Mouse (Mus musculus) embryo, embryonic 11.5 days (tissue): ENCODE results near the gene Ppp1r3a.
"Not testable (repeated sequence)": the region's sequence is repeated elsewhere in the genome, so short reads cannot be mapped to it uniquely, and the experiment has no call there.

Experiments used
- DNase-seq: peaks from one replicate; pipeline ENCODE4 v3.0.0-alpha.2; 2012; ENCODE audit warnings: low read depth, low spot score

The Ppp1r3a gene

DNA sequence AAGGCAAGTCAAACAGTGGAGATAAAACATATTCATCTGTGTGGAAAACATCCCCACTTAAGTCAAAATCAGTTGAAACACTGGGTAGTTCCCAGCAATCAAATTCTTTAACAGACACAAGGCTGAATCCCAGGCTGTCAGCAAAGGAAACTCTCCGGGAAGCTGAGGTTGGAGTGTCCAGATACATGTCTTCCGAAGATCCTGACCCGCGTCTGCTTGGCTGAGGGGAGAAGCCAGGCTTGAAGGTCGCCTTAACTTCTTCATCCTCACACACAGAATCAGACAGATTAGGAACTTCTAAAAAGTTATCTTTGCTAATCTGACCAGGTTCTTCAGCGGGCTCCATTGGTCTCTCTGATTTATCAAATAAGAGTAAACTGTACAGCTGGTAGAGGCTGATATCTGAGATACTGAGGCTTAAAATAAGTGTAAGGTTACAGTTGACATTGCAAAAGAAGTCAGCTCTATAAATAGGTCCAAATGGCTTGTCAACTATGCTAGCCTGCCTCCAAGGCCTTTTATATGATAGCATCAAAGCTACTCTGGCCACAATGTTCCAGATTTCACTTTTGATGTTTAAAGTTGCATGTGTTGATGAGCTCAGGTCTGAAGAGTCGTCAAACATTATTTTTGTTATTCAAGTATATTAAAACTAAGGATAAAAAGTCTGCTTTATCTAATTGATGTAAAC is at the start of gene Ppp1r3a:
TSS of gene Ppp1r3a (minus strand) at position 374 of the 691 bp plus-strand sequence.
- no peak for DNase-seq

DNA sequence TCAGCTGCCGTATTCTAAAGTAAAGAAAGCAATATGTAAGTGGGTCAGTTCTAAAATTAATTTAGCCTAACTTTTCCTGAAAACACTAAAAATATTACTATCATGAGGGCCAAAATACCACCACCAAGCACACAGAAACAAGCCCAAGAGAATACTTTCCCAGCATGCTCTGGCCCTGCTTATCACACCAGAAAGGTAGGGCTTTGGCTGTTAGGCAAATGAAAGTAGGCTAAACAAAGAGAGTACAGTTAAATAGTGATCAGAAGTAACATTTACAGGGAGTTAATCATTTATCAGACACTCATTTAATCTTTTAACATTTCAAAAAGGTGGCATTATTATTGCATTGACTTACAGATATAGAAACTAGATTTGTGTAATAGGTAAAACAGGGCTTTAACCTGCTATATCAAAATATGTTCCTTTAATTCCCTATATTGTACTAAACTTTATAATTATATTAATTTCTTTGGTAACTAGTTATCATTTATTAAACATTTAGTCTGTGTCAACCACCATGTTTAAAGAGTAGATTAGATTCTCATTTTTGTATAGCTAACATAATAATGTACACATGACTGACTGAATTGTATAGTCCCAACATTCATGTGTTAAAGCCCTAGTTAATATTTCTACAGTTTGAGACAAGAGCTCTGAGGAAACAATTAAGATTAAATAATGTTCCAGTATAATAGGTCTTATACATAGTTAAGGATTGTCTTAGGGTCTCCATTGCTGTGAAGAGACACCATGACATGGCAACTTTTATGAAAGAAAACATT is 32.3 kb upstream of the Ppp1r3a start:
- no peak for DNase-seq

DNA sequence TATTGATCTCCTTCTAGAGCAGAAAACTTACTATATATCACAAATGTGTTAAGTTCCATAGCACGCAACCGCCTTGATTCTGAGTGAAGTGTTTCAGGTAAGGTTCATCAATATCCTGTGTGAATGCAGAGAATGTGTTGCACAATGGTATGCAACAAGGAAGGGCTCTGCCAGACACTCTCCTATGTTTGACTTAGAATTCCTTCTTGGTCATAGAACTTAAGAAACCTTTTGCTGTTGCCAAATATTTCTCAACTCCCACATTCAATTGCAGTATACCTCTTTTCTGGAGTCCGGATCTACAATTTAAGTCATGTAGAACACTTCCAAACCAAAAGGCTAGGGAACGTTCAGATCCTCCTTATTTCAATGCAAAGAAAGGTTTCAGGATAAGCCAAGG is 22.8 kb upstream of the Ppp1r3a start:
- DNase-seq: no peak

DNA sequence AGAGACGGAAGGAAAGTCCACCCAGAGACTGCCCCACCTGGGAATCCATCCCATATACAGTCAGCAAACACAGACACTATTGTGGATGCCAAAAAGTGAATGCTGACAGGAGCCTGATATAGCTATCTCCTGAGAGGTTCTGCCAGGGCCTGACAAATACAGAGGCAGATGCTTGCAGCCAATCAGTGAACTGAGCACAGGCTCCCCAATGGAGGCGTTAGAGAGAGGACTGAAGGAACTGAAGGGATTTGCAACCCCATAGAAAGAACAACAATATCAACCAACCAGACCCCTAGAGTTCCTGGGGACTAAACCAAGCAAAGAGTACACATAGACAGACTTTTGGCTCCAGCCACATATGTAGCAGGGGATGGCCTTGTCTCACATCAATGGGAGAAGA is 16.6 kb upstream of the Ppp1r3a start:
- DNase-seq: no peak

DNA sequence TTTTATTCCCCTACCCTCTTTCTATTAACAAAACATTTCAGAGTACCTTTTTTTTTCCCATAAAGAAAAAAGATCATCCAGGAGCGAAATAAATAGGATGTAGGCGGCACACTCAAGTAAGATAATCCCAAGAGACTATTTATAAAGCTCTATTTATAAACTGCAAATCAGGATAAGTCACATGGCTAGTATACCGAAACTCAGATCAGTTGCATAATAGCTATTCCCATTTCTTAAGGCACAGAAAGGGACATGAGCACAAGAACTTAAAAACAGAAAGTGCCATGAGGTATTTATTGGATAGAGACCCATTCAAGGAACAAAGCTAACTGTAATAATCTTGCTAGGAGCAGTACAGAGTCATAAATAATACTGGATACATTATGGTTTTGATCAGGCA is 2.4 kb upstream of the Ppp1r3a start:
- DNase-seq: no peak

DNA sequence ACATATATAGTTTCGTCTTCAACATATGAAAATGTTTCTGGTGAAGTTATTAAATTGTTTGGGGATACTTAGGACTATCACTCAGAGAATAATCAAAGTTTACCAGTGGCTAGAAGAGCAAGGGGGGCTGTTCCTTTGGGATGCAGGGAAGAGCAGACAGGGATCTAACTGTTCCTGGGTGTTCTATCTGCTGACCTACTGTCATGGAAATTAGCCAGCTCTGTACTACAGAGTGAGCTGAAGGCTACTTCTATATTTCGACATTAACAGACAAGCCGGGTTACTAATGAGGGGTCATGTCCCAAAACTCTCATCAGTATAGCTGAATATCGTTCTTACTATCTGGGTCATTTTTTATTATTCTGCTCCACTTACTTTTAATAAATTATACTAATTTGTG is 1.6 kb downstream of the Ppp1r3a start:
- DNase-seq: no peak

DNA sequence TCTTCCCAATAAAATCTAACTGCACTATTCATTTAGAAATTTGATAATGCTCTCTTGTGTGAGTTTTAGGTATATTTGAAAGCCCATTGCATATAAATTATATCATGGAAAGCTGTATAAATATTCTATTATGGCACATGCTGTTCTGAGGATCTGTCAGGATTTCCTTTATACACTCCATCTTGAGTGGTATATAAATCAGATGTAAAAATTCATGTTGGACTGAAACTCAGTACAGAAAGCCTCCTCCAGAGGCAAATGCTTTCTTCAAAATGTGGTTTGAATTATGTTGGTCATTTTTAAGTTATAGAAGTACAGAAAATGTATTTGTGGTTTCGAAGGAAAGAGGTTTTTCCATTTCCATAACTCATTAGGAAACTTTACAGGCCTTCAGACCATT is 2.9 kb downstream of the Ppp1r3a start:
- DNase-seq: no peak

DNA sequence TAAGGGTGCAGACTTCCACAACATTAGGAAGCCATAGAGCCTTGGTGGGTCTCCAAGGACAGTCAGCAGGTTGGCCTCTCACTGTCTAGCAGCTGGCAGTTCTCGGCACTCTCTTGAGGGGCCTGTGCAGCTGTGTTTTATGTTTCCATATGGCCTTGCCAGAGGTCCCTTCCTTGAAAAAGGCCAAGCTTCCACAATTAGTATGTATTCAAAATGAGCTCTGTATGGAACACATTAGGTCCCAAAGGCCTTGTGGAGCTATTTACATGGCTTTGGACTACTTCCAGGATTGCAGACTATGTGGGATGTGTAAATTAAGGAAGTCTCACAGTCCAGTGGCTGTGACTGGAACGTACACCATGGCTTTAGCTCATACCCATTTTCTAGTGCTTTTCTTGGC is 8.1 kb downstream of the Ppp1r3a start:
- no peak for DNase-seq

DNA sequence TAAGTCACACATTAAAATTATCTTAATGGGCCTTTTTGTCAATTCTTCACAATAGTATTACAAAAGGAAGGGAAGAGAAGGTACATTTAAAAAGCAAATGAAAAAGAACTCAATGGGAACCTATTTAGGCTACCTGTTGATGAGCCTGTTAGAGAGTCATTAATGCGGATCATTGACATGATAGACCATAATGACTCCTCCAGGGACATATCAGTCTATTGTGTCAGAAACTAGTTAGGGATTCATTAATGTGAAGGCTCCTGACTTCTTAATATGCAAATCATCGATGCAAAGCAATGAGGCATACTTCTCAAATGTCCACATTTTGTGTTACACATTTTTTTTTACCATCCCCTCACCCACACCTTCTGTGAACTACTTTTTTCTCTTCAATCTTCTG is 19.1 kb downstream of the Ppp1r3a start:
- DNase-seq: no peak

DNA sequence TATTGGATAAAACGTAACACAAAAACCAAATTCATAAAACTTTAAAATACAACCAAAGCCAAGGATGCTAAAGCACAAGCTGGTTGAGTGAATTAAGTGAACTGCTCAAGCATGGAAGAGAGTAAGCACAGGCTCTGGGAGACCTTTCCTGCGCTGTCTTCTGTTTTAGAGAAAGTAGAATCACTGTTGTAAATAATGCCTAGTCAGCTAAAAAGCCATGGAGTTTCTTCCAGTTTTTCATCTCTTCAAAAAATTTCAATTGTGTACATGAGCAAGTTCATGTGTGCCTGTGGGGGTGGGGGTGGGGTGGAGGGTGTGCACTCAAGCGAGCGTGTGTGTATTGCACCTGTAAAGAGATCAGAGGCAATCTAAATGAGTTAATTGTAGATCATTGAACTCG is 24.1 kb downstream of the Ppp1r3a start:
- no peak for DNase-seq

DNA sequence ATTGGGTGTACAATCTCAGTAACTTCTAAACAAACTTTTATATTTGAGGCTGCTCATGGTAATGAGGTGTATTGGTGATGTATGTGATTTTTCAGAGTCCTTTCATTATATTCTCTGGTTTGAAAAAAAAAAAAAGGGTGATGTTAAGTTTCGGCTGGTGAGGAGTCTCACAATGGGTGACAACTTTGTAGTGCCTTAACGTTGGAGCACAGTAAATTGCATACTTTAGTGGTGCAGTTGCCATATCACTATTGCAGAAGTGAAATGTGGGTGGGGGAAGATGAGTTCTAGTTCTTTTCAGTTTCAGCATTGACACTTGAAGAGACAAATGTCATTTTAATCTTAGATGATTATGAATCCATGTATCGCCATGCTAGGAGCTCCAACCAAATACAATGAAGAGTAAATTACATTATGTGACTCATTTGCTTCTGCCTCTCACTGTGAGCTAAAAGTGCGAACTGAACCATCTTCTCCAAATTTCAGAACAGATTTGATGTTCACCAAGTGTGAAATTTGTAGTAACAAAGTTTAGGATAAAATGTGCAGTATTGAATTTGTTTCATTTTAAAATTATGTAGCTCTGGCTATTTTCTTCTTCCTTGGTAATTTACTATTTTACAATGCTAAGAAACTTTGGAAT is 34.2 kb downstream of the Ppp1r3a start:
- DNase-seq: no peak

DNA sequence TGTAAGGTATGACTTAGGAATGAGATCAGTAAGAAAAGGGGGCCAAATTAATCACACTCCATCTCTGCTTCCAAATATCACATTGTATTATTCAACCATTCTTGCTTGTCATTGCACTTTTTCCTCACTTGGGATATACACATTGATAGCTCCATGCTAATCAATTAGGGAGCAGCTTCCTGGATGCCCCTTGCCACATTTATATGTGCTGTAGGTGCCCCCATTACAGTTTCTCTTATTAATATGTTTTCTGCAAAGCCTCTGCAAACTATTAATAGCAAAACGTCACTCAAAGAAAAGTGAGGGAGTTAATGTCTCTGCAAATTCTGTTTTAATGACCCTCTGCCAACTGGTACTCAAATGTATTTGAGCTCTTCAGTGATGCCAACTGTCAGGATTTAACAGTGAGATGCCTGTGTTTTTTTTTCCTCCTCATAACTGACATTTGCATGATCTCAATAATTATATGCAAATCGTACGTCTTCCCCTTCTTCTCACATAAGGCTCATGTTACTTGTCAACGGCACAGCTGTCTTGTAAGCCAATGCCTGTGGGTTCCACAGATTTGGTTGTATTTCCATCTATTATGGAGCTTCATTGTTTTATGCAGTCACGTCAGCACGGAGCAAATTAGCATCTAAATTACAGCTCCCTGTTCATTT is 34.8 kb downstream of the Ppp1r3a start:
- DNase-seq: no peak

DNA sequence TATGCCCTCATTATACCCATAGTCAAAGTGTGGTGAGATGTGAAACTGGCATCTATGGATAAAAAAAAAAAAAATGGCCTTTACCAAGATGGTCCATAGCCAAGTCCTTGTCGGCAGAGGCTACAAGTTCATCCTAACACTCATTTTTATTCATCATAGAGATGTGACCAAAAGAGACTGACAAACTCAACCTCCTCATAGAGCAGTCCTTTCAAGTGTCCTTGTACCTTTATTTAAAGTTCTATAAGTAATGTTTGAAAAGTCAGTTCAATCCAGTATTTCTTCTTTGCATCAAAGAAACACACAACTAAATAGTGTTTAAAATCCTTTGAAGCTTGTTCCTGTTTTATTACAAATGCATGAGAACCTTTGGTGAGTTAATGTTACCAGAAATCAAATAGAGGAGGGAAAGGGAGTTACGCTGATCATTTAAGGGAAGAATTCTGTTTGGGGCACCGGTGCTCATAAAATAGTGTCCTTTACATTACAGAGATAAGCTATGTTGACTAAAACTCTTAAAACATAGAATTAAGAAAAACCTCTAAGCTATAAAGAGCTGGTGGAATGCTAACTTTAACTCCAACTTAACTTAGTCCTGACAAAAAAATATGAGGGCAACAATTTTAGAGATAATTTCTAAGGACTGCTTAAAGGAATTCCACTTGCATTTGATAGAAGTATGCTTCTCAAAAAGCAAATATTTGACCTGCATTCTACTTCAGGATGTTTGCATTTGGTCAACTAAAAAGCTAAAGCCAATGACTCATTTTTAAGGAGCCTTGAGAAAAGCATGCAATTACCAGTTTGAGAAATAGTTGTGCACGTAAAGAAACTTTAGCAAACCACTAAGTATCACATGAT is 39.7 kb downstream of the Ppp1r3a start:
- DNase-seq: no peak

DNA sequence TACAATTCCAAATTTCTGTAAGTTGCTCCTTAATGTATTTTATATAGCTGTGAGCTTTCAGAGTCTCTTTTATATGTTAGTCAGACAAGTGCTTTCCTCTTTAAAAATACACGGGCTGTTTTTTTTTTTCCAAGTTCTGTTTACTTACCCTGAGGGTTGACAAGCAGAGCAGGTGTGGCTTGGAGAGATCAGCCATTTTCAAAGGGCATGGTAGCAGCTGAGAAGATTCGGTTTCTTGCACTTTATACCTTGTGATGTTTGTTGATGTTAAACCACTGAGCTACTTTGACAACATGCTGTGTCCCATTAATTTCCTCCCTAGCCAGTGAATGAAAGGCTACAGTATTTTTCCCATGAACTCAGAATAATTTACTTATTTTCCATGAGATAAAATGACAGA is 42.9 kb downstream of the Ppp1r3a start:
- no peak for DNase-seq

DNA sequence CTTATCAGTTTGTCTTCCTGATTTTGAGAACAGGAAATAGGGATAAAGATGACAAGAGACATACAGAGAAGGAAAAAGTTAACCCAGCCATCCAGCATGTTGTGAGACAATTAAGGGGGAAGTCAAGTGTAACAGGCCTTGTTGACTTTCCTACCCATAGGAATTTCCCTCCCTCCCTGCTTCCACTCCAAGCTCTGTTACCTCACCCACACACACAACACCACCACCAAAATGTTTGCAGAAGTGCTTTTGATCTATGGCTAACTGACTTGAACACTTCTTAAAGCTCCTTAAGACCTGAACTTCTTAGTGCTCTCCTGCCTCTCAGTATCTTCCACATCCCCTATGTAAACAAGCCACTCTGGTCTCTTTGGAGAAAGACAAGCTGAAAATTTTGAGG is 55.0 kb downstream of the Ppp1r3a start:
- no peak for DNase-seq

DNA sequence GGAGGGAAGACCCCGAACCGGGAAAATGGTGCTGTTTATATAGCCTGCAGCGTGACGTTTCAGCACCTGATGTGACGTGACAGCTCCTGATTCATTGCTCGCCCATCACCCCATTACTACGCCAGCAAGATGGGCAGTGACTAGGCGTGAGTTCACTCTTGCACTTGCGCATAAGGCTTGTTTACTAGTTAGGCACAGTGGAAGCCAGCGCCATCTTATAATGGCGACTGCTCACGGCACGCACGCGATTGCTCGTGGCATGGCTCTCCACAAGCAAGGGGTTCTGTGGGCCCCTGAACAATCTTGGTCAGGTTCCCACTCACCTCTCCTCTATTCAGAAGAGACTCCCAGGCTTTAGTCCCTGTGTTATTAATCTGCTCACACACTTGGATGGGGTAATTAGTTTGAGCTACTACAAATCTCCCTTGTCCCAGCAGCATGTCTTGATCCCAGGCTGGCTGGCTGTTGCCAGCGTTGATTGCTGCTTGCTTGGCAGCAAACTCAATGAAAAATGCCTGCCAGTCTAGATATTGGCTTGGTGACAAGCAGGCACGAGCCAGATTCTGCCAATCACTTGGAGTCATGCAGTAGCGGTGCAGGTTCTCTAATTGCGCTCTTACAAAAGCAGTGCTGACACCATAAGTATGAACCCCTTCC is 75.7 kb downstream of the Ppp1r3a start:
- DNase-seq: not testable (repeated sequence)

DNA sequence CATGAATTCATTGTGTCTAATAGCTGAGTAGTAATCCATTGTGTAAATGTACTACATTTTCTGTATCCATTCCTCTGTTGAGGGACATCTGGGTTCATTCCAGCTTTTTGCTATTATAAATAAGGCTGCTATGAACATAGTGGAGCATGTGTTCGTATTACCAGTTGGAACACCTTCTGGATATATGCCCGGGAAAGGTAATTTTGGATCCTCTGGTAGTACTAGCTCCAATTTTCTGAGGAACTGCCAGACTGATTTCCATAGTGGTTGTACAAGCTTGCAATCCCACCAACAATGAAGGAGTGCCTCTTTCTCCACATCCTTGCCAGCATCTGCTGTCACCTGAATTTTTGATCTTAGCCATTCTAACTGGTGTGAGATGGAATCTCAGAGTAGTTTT is 86.1 kb downstream of the Ppp1r3a start:
- DNase-seq: not testable (repeated sequence)

DNA sequence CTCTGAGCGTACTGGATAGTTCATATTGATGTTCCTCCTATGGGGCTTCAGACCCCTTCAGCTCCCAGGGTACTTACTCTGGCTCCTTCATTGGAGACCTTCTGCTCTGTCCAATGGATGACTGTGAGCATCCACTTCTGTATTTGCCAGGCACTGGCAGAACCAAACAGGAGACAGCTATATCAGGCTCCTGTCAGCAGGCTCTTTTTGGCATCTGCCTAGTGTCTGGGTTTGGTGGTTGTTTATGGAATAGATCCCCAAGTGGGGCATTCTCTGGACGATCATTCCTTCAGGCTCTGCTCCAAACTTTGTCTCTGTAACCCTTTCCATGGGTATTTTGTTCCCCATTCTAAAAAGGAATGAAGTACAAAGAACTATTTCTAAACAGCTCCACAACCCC is 87.4 kb downstream of the Ppp1r3a start:
- not testable (repeated sequence) for DNase-seq
